ENCODE assay signal across 17 mouse cellular contexts in genomic region chr1:72951802-72952201, GRCm38 (mm10).
DNase-seq lines count a peak whose midpoint lies in the region; ATAC-seq and TF ChIP-seq lines count a peak whose summit lies in the region.
"Had no signal": no experiment of that assay in that cellular context is flagged by ENCODE, and none has a peak within 500 bp of the region (broad histone marks: within the 10 kb centered on the region; RNA-seq: fewer than 3 reads in every experiment).

No protein-coding gene starts in this region.

- H3K27me3 ChIP-seq in CH12.LX (replicated peaks) = peaks cover 2% of the 10 kb centered on the region
- no peaks in the 10 kb centered on the region for H3K27me3 ChIP-seq in myocyte (ENCODE audit: control insufficient read depth, insufficient read depth, insufficient read length)
- H3K27me3 ChIP-seq in kidney, embryonic 16.5 days (ENCODE audit: insufficient read depth, low read length) = no peaks in the 10 kb centered on the region
- H3K27me3 ChIP-seq: embryonic facial prominence, embryonic 12.5 days had no signal

- no peak for ATAC-seq in kidney, embryonic 16.5 days (ENCODE audit: low FRiP score, low TSS enrichment)
- ATAC-seq: hindbrain, embryonic 16.5 days had no signal

- no peak for TF ChIP-seq RAD21 in CH12.LX (IDR thresholded peaks at IDR 0.05; ENCODE audit: low read depth, low read length)

- dilution Hi-C loops in CH12.LX (cut with MboI; ENCODE audit: extremely low pct_ligation_motif_present, extremely low pct_unique_long_range_greater_than_20kb, low sequenced_read_pairs) = no loop called here

- WGBS in kidney, embryonic 16.5 days = 70% methylated on average over 7 of the region's 7 CpGs

- H3K36me3 ChIP-seq in CH12.LX (replicated peaks in 1 of 2; ENCODE audit: control insufficient read depth in 1 of 2, insufficient read depth in 1 of 2, low read length in 1 of 2) (no peaks in the 10 kb centered on the region), myocyte (ENCODE audit: control insufficient read depth, insufficient read depth) (no peaks in the 10 kb centered on the region)
- no peaks in the 10 kb centered on the region for H3K36me3 ChIP-seq in kidney, embryonic 16.5 days (ENCODE audit: insufficient read depth, low read length)
- H3K36me3 ChIP-seq: embryonic facial prominence, embryonic 12.5 days had no signal

- H3K79me2 ChIP-seq in CH12.LX (replicated peaks; ENCODE audit: control insufficient read depth, extremely low read depth, insufficient read depth, poor library complexity, severe bottlenecking) = no peaks in the 10 kb centered on the region
- no peaks in the 10 kb centered on the region for H3K79me2 ChIP-seq in myocyte (ENCODE audit: control insufficient read depth, insufficient read depth)

- in situ Hi-C loops in CH12.LX (cut with MboI; ENCODE audit: low pct_ligation_motif_present, low pct_unique_long_range_greater_than_20kb, low sequenced_read_pairs) = no loop called here

- peak; percentile 21 for DNase-seq in cerebellum, adult 9-11 months
- DNase-seq in cerebellum, postnatal 36 days = no peak
- DNase-seq in CH12.LX (ENCODE audit: extremely low read depth) = peak; percentile 43
- DNase-seq in forelimb bud, embryonic 11.5 days (ENCODE audit: low read depth, low spot score) = peak; percentile 23
- DNase-seq in kidney, postnatal 10 days = no peak
- DNase-seq in lung, postnatal 25 days (ENCODE audit: low spot score) = no peak
- DNase-seq: cerebellum, adult 11-12 months; heart, postnatal 10 days; kidney, adult 2 months; midbrain, embryonic 14.5 days; right cerebral cortex, postnatal 14 days; thymus, postnatal 14 days had no signal

- TF ChIP-seq POLR2A in CH12.LX (IDR thresholded peaks at IDR 0.05; ENCODE audit: low read depth, low read length) = no peak
- peak; percentile 25 for TF ChIP-seq POLR2A in myocyte (IDR thresholded peaks at IDR 0.05; ENCODE audit: insufficient read length, low read depth)

- H3K27ac ChIP-seq in CH12.LX (ENCODE audit: insufficient read depth, low read depth) = no peak overlapping the region
- no peak overlapping the region for H3K27ac ChIP-seq in kidney, embryonic 16.5 days (ENCODE audit: low read length)
- H3K27ac ChIP-seq: macrophage had no signal

- H3ac ChIP-seq in myocyte (ENCODE audit: control insufficient read depth, insufficient read length) = no peak overlapping the region

- H3K4me3 ChIP-seq in CH12.LX (replicated peaks in 1 of 3; ENCODE audit: low read depth in 2 of 3, low read length in 2 of 3, poor library complexity in 1 of 3) (no peak overlapping the region), myocyte (no peak overlapping the region)
- no peak overlapping the region for H3K4me3 ChIP-seq in kidney, embryonic 16.5 days (ENCODE audit: low read length)
- H3K4me3 ChIP-seq: embryonic facial prominence, embryonic 12.5 days had no signal

- H3K4me2 ChIP-seq in CH12.LX (ENCODE audit: insufficient read depth, low read depth, poor library complexity, severe bottlenecking) (no peak overlapping the region), myocyte (ENCODE audit: low read depth) (peak overlapping the region; percentile 63)
- no peak overlapping the region for H3K4me2 ChIP-seq in kidney, embryonic 16.5 days (replicated peaks; ENCODE audit: low read depth, low read length)
- H3K4me2 ChIP-seq: embryonic facial prominence, embryonic 12.5 days had no signal

- H3K9ac ChIP-seq in CH12.LX (ENCODE audit: insufficient read depth, low read depth) = no peak overlapping the region
- no peak overlapping the region for H3K9ac ChIP-seq in kidney, embryonic 16.5 days (replicated peaks; ENCODE audit: low read length)
- H3K9ac ChIP-seq: embryonic facial prominence, embryonic 12.5 days had no signal

- TF ChIP-seq EP300 in CH12.LX (IDR thresholded peaks at IDR 0.05; ENCODE audit: low read length) = no peak

- H3K4me1 ChIP-seq in CH12.LX (ENCODE audit: control insufficient read depth in 1 of 2, insufficient read depth in 2 of 2) = peaks cover 14 to 35% of the 10 kb centered on the region in 2 experiments
- H3K4me1 ChIP-seq in kidney, embryonic 16.5 days (ENCODE audit: insufficient read depth, low read length) = no peaks in the 10 kb centered on the region; the same call in 1 of the 2 replicates

- TF ChIP-seq CTCF in CH12.LX (conservative IDR thresholded peaks at IDR 0.05 in 1 of 2, IDR thresholded peaks at IDR 0.05 in 1 of 2; ENCODE audit: low read depth in 2 of 2, low read length in 2 of 2) = no peak

- H3K9me3 ChIP-seq in CH12.LX (replicated peaks; ENCODE audit: low read length) = no peaks in the 10 kb centered on the region
- no peaks in the 10 kb centered on the region for H3K9me3 ChIP-seq in kidney, embryonic 16.5 days (ENCODE audit: low read length)
- H3K9me3 ChIP-seq: embryonic facial prominence, embryonic 12.5 days had no signal

TF ChIP-seq in CH12.LX, 34 proteins besides CTCF, POLR2A, EP300 and RAD21:
- TF ChIP-seq JUN (IDR thresholded peaks at IDR 0.05; ENCODE audit: insufficient read depth, low read depth, low read length) (0 out of 2 replicates have a peak, but pooled peaks have one; percentile 15), JUND (conservative IDR thresholded peaks at IDR 0.05; ENCODE audit: low read depth, low read length) (peak; percentile 48; the same call in 1 of the 2 replicates), UBTF (IDR thresholded peaks at IDR 0.05; ENCODE audit: low read depth, low read length) (no peak), ETS1 (conservative IDR thresholded peaks at IDR 0.05; ENCODE audit: low read depth, low read length) (peak; percentile 80), ELF1 (IDR thresholded peaks at IDR 0.05; ENCODE audit: low read depth, low read length) (peak; percentile 89)

TF ChIP-seq in myocyte, 11 proteins besides CTCF, POLR2A, EP300 and RAD21:
- TF ChIP-seq POLR2AphosphoS2 (IDR thresholded peaks at IDR 0.05; ENCODE audit: insufficient read length, low read depth) (no peak), TCF3 (IDR thresholded peaks at IDR 0.05; ENCODE audit: insufficient read length, low read depth) (peak; percentile 92), REST (IDR thresholded peaks at IDR 0.05; ENCODE audit: insufficient read depth, insufficient read length) (no peak), E2F4 (IDR thresholded peaks at IDR 0.05; ENCODE audit: insufficient read depth) (no peak), MAX (IDR thresholded peaks at IDR 0.05; ENCODE audit: low read depth) (no peak), CEBPB (IDR thresholded peaks at IDR 0.05; ENCODE audit: insufficient read depth, poor library complexity, severe bottlenecking) (no peak), TCF12 (IDR thresholded peaks at IDR 0.05; ENCODE audit: insufficient read depth, poor library complexity, severe bottlenecking) (peak; percentile 99), SRF (IDR thresholded peaks at IDR 0.05; ENCODE audit: control insufficient read depth, insufficient read length, low read depth) (no peak), USF1 (IDR thresholded peaks at IDR 0.05; ENCODE audit: low read depth) (no peak), MYOD1 (IDR thresholded peaks at IDR 0.05; ENCODE audit: control insufficient read depth in 1 of 3, insufficient read length in 2 of 3, low read depth in 2 of 3) (peak; percentile 99 to 100 (median 100)), MYOG (IDR thresholded peaks at IDR 0.05; ENCODE audit: control insufficient read depth in 1 of 3, insufficient read depth in 1 of 3, insufficient read length in 2 of 3, low read depth in 2 of 3) (peak; percentile 62 to 98 (median 95))

Comparison
In these comparisons a context has a peak if more than half of its experiments do, and no peak if none do; other contexts are left out.
1. DNase-seq: peak in cerebellum, adult 9-11 months (single experiment), CH12.LX (single experiment) and forelimb bud, embryonic 11.5 days (single experiment); none in cerebellum, postnatal 36 days (0 of 2), kidney, postnatal 10 days (single experiment) and lung, postnatal 25 days (single experiment).